Comparison of ENCODE assay signal across 8 mouse cellular contexts in the genomic region with DNA sequence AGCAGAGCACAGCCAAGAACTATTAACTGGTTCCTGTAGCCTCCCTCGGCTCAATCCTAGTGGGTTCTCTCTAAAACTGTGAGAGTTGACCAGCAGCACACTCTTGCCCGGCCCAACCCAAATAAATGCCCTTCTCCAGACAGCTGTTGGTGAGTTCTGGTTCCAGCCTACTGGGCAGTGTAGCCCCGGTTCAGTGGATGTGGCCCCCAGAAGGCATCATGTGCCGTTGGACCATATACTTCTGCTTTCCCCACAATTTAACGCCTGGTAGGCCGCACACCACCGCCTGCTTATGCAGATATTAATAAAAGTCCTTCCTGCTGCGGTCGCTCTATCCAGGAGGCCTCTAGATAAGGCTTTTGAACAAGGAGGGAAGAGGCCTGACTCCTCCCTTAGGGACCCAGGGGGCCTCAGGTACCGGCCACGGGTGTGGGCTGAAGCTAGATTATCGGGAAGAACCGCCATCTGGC. TPM values are rescaled to one million over a fixed set of nuclear protein-coding genes. Genes with fewer than 3 reads are reported as not detected.
DNase-seq lines count a peak whose midpoint lies in the region; ATAC-seq and TF ChIP-seq lines count a peak whose summit lies in the region.

No protein-coding gene starts in this region.

- 12% methylated on average over 13 of the region's 13 CpGs for WGBS in heart, embryonic 11.5 days (ENCODE audit: insufficient replicate concordance)
- WGBS in forebrain, embryonic 16.5 days: 35% methylated on average over 13 of the region's 13 CpGs
- 8% methylated on average over 13 of the region's 13 CpGs for WGBS in liver, embryonic 11.5 days
- 45% methylated on average over 13 of the region's 13 CpGs for WGBS in olfactory bulb, adult 2 months

- H3K27me3 ChIP-seq in heart, embryonic 11.5 days (ENCODE audit: control insufficient read depth, insufficient read depth, low read length): no peaks in the 10 kb centered on the region
- H3K27me3 ChIP-seq in forebrain, embryonic 16.5 days (replicated peaks; ENCODE audit: control insufficient read depth, insufficient read depth, low read length): no peaks in the 10 kb centered on the region; the same call in 1 of the 2 replicates
- no peaks in the 10 kb centered on the region for H3K27me3 ChIP-seq in liver, embryonic 11.5 days (replicated peaks; ENCODE audit: control insufficient read depth, insufficient read depth, low read length)

- H3K4me2 ChIP-seq in heart, embryonic 11.5 days: peak overlapping the region; percentile 82
- peak overlapping the region; percentile 57 for H3K4me2 ChIP-seq in forebrain, embryonic 16.5 days (ENCODE audit: low read length)
- peak overlapping the region; percentile 69 for H3K4me2 ChIP-seq in liver, embryonic 11.5 days

- no peak for TF ChIP-seq POLR2A in olfactory bulb, adult 2 months (IDR thresholded peaks at IDR 0.05; ENCODE audit: insufficient read depth, low read depth, low read length)

- ATAC-seq in heart, embryonic 11.5 days (replicated peaks; ENCODE audit: insufficient number of reproducible peaks, low FRiP score, low TSS enrichment): peak; percentile 67; the same call in 1 of the 2 replicates
- peak; percentile 12; the same call in 1 of the 2 replicates for ATAC-seq in forebrain, embryonic 16.5 days
- ATAC-seq in liver, embryonic 11.5 days (replicated peaks; ENCODE audit: low FRiP score): peak; percentile 91

- DNase-seq in heart, postnatal 25 days (ENCODE audit: low spot score): no peak
- peak; percentile 45 for DNase-seq in urinary bladder, adult 2 months (ENCODE audit: low spot score)
- no peak for DNase-seq in urinary bladder, adult 18-20 months (ENCODE audit: low spot score in 2 of 2)
- DNase-seq in liver, embryonic 11.5 days (ENCODE audit: low spot score): no peak
- no peak for DNase-seq in gastrocnemius, postnatal 14 days

- H3K9me3 ChIP-seq in heart, embryonic 11.5 days (replicated peaks; ENCODE audit: control insufficient read depth, low read length): no peaks in the 10 kb centered on the region
- H3K9me3 ChIP-seq in forebrain, embryonic 16.5 days (ENCODE audit: control insufficient read depth, low read length): no peaks in the 10 kb centered on the region
- H3K9me3 ChIP-seq in liver, embryonic 11.5 days (ENCODE audit: control insufficient read depth, low read length): no peaks in the 10 kb centered on the region

- peaks cover 9% of the 10 kb centered on the region for H3K36me3 ChIP-seq in heart, embryonic 11.5 days (ENCODE audit: control insufficient read depth, insufficient read depth, low read length)
- H3K36me3 ChIP-seq in forebrain, embryonic 16.5 days (ENCODE audit: control insufficient read depth, insufficient read depth): no peaks in the 10 kb centered on the region
- peaks cover 7% of the 10 kb centered on the region; the same call in 1 of the 2 replicates for H3K36me3 ChIP-seq in liver, embryonic 11.5 days (ENCODE audit: control insufficient read depth, insufficient read depth, low read length)

- peaks cover 19% of the 10 kb centered on the region for H3K4me1 ChIP-seq in heart, embryonic 11.5 days (ENCODE audit: control insufficient read depth, insufficient read depth, low read length)
- peaks cover 11% of the 10 kb centered on the region for H3K4me1 ChIP-seq in forebrain, embryonic 16.5 days (replicated peaks; ENCODE audit: control insufficient read depth, insufficient read depth, low read length)
- peaks cover 41% of the 10 kb centered on the region for H3K4me1 ChIP-seq in liver, embryonic 11.5 days (replicated peaks; ENCODE audit: control insufficient read depth, insufficient read depth, low read length)
- peaks cover 15% of the 10 kb centered on the region for H3K4me1 ChIP-seq in olfactory bulb, adult 2 months (ENCODE audit: control insufficient read depth, insufficient read depth, low read length)

- H3K4me3 ChIP-seq in heart, embryonic 11.5 days (ENCODE audit: low read depth, low read length): peak overlapping the region; percentile 60
- H3K4me3 ChIP-seq in forebrain, embryonic 16.5 days (replicated peaks; ENCODE audit: low read length): peak overlapping the region; percentile 34
- H3K4me3 ChIP-seq in liver, embryonic 11.5 days (ENCODE audit: low read depth, low read length): peak overlapping the region; percentile 77
- peak overlapping the region; percentile 43 for H3K4me3 ChIP-seq in olfactory bulb, adult 2 months (ENCODE audit: insufficient read depth, low read depth, low read length)

- intact Hi-C loops in heart, postnatal 25 days (cut with DNase I): no loop called here
- intact Hi-C loops in gastrocnemius, postnatal 14 days (cut with DNase I; ENCODE audit: low total_unique reads): no loop called here

- H3K9ac ChIP-seq in heart, embryonic 11.5 days (ENCODE audit: low read depth, low read length): peak overlapping the region; percentile 93
- peak overlapping the region; percentile 52 for H3K9ac ChIP-seq in forebrain, embryonic 16.5 days (replicated peaks; ENCODE audit: low read depth, low read length)
- H3K9ac ChIP-seq in liver, embryonic 11.5 days (ENCODE audit: low read depth, low read length): peak overlapping the region; percentile 88

- no peak for TF ChIP-seq CTCF in olfactory bulb, adult 2 months (IDR thresholded peaks at IDR 0.05; ENCODE audit: insufficient read depth, low read depth, low read length)

- H3K27ac ChIP-seq in heart, embryonic 11.5 days (ENCODE audit: low read depth, low read length): peak overlapping the region; percentile 97
- no peak overlapping the region for H3K27ac ChIP-seq in forebrain, embryonic 16.5 days (ENCODE audit: low read length)
- H3K27ac ChIP-seq in liver, embryonic 11.5 days (ENCODE audit: low read depth, low read length): peak overlapping the region; percentile 100
- 0 out of 2 replicates have a peak overlapping the region, but pooled peaks have one; percentile 23 for H3K27ac ChIP-seq in olfactory bulb, adult 2 months (ENCODE audit: insufficient read depth, low read depth, low read length)

RNA-seq across cellular contexts. Expression of gene Vamp8, which starts 1.0 kb away (rescaled TPM):
- polyA plus RNA-seq in heart, embryonic 11.5 days (2014; fragmentation: Nextera tagmentation; extraction: Ambion mirVana): 137 and 142 TPM in 2 replicates
- 10 to 100 TPM; 72.2 to 74.1 TPM for total RNA-seq in heart, postnatal 25 days (2021)
- 258 and 282 TPM in 2 replicates for polyA plus RNA-seq in urinary bladder, adult 2 months (2012; rRNA removed)
- 14.4 and 14.6 TPM in 2 replicates for polyA plus RNA-seq in forebrain, embryonic 16.5 days (2015; fragmentation: Nextera tagmentation; extraction: Ambion mirVana)
- 265 and 274 TPM in 2 replicates for polyA plus RNA-seq in liver, embryonic 11.5 days (2014; fragmentation: Nextera tagmentation; extraction: Ambion mirVana)
- polyA plus RNA-seq in olfactory bulb, adult 2 months (2012; ENCODE audit: insufficient read depth, insufficient read length, low replicate concordance, missing spikeins): not detected in 2 replicates
- 10 to 100 TPM; 51.8 to 52.7 TPM for total RNA-seq in gastrocnemius, postnatal 14 days (2021)

RNA-seq across cellular contexts. Expression of gene Vamp5, which starts 9.2 kb away (rescaled TPM):
- polyA plus RNA-seq in heart, embryonic 11.5 days (2014; fragmentation: Nextera tagmentation; extraction: Ambion mirVana): 55.3 and 59.2 TPM in 2 replicates
- total RNA-seq in heart, postnatal 25 days (2021): 10 to 100 TPM; 56.3 to 59.6 TPM
- 91.1 and 102 TPM in 2 replicates for polyA plus RNA-seq in urinary bladder, adult 2 months (2012; rRNA removed)
- polyA plus RNA-seq in forebrain, embryonic 16.5 days (2015; fragmentation: Nextera tagmentation; extraction: Ambion mirVana): 10.5 and 12.6 TPM in 2 replicates
- polyA plus RNA-seq in liver, embryonic 11.5 days (2014; fragmentation: Nextera tagmentation; extraction: Ambion mirVana): 164 and 181 TPM in 2 replicates
- polyA plus RNA-seq in olfactory bulb, adult 2 months (2012; ENCODE audit: insufficient read depth, insufficient read length, low replicate concordance, missing spikeins): not detected in 2 replicates
- 10 to 100 TPM; 60.9 to 79.6 TPM for total RNA-seq in gastrocnemius, postnatal 14 days (2021)

RNA-seq across cellular contexts. Expression of gene Rnf181, which starts 22.8 kb away (rescaled TPM):
- polyA plus RNA-seq in heart, embryonic 11.5 days (2014; fragmentation: Nextera tagmentation; extraction: Ambion mirVana): 95.4 and 107 TPM in 2 replicates
- total RNA-seq in heart, postnatal 25 days (2021): 10 to 100 TPM; 33.9 to 41.2 TPM
- polyA plus RNA-seq in urinary bladder, adult 2 months (2012; rRNA removed): 88.8 and 100 TPM in 2 replicates
- polyA plus RNA-seq in forebrain, embryonic 16.5 days (2015; fragmentation: Nextera tagmentation; extraction: Ambion mirVana): 127 and 139 TPM in 2 replicates
- 106 and 112 TPM in 2 replicates for polyA plus RNA-seq in liver, embryonic 11.5 days (2014; fragmentation: Nextera tagmentation; extraction: Ambion mirVana)
- polyA plus RNA-seq in olfactory bulb, adult 2 months (2012; ENCODE audit: insufficient read depth, insufficient read length, low replicate concordance, missing spikeins): not detected in 2 replicates
- total RNA-seq in gastrocnemius, postnatal 14 days (2021): 10 to 100 TPM; 31.2 to 31.7 TPM

RNA-seq across cellular contexts. Expression of gene Ggcx, which starts 24.6 kb away (rescaled TPM):
- polyA plus RNA-seq in heart, embryonic 11.5 days (2014; fragmentation: Nextera tagmentation; extraction: Ambion mirVana): 23.9 and 27.1 TPM in 2 replicates
- total RNA-seq in heart, postnatal 25 days (2021): 10 to 100 TPM; 33.3 to 35.0 TPM
- polyA plus RNA-seq in urinary bladder, adult 2 months (2012; rRNA removed): 27.3 and 31.4 TPM in 2 replicates
- polyA plus RNA-seq in forebrain, embryonic 16.5 days (2015; fragmentation: Nextera tagmentation; extraction: Ambion mirVana): 16.4 and 17.2 TPM in 2 replicates
- 24.1 and 26.9 TPM in 2 replicates for polyA plus RNA-seq in liver, embryonic 11.5 days (2014; fragmentation: Nextera tagmentation; extraction: Ambion mirVana)
- not detected in 2 replicates for polyA plus RNA-seq in olfactory bulb, adult 2 months (2012; ENCODE audit: insufficient read depth, insufficient read length, low replicate concordance, missing spikeins)
- total RNA-seq in gastrocnemius, postnatal 14 days (2021): 10 to 100 TPM; 15.0 to 15.5 TPM

RNA-seq across cellular contexts. Expression of gene Tmem150a, which starts 34.3 kb away (rescaled TPM):
- polyA plus RNA-seq in heart, embryonic 11.5 days (2014; fragmentation: Nextera tagmentation; extraction: Ambion mirVana): 14.8 and 15.1 TPM in 2 replicates
- total RNA-seq in heart, postnatal 25 days (2021): 10 to 100 TPM; 18.0 to 21.1 TPM
- polyA plus RNA-seq in urinary bladder, adult 2 months (2012; rRNA removed): 26.6 and 27.0 TPM in 2 replicates
- polyA plus RNA-seq in forebrain, embryonic 16.5 days (2015; fragmentation: Nextera tagmentation; extraction: Ambion mirVana): 17.9 and 21.0 TPM in 2 replicates
- 39.5 and 40.3 TPM in 2 replicates for polyA plus RNA-seq in liver, embryonic 11.5 days (2014; fragmentation: Nextera tagmentation; extraction: Ambion mirVana)
- not detected in 2 replicates for polyA plus RNA-seq in olfactory bulb, adult 2 months (2012; ENCODE audit: insufficient read depth, insufficient read length, low replicate concordance, missing spikeins)
- 10 to 100 TPM in 1 of 2 experiments, 1 to 10 TPM in 1; 9.1 to 12.5 TPM for total RNA-seq in gastrocnemius, postnatal 14 days (2021)

Comparison
In these comparisons a context has a peak if more than half of its experiments do, and no peak if none do; other contexts are left out.
1. ATAC-seq: peak in every context shown above with its lines; median percentile 91 in liver, embryonic 11.5 days; 67 in heart, embryonic 11.5 days; 12 in forebrain, embryonic 16.5 days.
2. RNA of gene Vamp8, which starts 1.0 kb away (polyA plus RNA-seq): 258 to 282 TPM in urinary bladder, adult 2 months, 265 to 274 TPM in liver, embryonic 11.5 days, 137 to 142 TPM in heart, embryonic 11.5 days and 14.4 to 14.6 TPM in forebrain, embryonic 16.5 days; not detected in olfactory bulb, adult 2 months; every median in the first group is over 10 times any median in the second.
3. RNA of gene Vamp5, which starts 9.2 kb away (polyA plus RNA-seq): 164 to 181 TPM in liver, embryonic 11.5 days, 91.1 to 102 TPM in urinary bladder, adult 2 months, 55.3 to 59.2 TPM in heart, embryonic 11.5 days and 10.5 to 12.6 TPM in forebrain, embryonic 16.5 days; not detected in olfactory bulb, adult 2 months; every median in the first group is over 10 times any median in the second.
4. Peak in every context shown above with its lines, with median percentiles within 50 percentile points of each other: H3K4me2 ChIP-seq, H3K4me3 ChIP-seq and H3K9ac ChIP-seq.